Mouse (Mus musculus) forelimb bud, embryonic 11.5 days (tissue): Measurements from ENCODE around the gene Gtdc1.
A peak's percentile ranks its signal among the peaks of the same experiment; 100 is the strongest.

ENCODE experiments used
- DNase-seq: peaks from one replicate; pipeline ENCODE4 v3.0.0-alpha.2; 2012; ENCODE audit warnings: low read depth, low spot score

Gene Gtdc1

DNA sequence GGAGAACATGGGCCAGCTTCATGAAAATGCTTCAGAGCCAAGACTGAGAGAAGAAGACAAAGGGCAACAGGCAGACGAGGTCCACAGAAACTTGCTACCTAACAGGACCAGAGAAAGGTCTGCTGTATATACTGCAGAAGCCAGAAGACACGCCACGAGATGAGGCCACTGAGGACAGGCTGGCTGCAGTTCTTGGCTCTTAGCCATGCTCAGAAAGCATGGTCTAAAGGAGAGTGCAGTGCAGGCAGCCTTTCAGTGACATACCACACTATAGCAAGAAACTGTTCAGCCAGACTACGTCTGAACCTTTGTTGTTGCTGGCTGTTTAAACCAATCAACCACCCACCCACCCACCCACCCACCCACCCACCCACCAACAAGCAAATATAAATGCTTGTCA lies 336.6 kb downstream of the Gtdc1 start:
- DNase-seq, result no peak

DNA sequence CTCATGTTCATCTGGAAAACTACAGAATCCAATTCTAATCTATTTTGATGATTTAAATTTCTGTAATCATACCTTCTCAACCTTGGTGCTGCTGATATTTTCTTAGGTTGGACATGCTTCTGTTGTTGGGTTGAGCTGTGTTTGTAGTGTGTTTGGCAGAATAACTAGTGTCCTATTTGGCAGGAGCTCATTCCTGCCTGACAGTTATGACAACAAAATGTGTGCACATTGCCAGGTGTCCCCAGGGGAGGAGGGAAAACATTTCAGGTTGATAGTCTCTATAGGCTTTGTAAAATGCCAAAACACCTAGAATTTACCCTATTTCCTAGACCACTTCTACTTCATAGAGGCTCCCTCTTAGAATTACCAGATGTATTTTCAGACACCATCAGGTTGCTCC lies 343.4 kb downstream of the Gtdc1 start:
- no peak for DNase-seq

DNA sequence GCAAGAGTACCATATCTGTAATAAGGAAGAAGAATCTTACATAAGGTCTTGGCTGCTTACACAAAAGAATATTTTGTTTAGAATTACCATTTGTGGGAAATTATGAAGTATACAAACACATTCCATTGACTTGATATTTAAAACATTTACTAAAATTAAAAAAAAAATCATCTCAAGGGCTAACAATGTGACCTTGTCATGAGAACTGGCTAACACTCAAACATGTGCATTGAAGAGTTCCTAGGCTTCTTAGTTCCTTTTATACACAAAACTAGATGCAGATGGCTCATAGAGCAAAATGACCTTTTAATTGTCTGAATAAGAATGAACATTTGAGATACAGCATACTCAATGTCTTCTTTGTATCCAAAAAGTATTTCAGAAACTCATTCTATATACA lies 344.0 kb downstream of the Gtdc1 start:
- DNase-seq, result no peak

DNA sequence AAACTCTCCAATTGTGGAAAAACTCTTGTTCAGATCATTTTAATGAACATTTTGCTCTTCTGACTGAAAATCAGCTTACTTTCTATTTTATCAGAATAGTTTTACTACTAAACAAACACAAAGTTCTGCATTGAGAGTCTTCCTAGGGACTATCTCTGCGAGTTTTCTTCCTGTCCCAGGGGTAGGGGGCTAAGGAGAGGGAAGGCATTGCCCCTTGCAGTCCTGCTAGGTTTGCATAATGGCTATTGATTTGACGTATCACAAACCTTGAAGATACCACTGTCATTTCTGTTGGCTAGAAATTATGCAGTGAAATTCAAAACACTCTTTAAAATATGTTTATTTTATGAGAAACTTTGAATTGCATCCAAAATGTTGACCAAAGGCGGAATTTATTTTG lies 355.6 kb downstream of the Gtdc1 start:
- no peak for DNase-seq

DNA sequence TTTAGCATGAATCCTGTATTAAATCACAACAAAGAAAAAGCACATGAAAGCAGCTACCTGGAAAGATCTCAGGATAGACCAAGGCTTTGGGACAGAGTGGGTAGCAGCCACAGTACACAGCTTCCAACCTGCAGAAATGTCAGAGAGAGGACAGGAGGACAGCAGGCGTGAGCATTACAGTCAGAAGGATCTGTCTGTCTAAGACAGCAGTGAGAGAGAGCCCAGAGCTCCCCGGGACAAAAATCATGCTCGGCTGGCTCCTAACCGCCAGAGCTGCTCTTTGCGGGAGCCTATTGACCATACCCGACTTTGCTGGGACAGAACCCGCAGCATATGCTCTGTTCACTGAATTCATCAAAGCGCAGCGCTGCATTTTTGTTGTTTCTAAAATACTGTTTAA lies 356.3 kb downstream of the Gtdc1 start:
- DNase-seq, result no peak

DNA sequence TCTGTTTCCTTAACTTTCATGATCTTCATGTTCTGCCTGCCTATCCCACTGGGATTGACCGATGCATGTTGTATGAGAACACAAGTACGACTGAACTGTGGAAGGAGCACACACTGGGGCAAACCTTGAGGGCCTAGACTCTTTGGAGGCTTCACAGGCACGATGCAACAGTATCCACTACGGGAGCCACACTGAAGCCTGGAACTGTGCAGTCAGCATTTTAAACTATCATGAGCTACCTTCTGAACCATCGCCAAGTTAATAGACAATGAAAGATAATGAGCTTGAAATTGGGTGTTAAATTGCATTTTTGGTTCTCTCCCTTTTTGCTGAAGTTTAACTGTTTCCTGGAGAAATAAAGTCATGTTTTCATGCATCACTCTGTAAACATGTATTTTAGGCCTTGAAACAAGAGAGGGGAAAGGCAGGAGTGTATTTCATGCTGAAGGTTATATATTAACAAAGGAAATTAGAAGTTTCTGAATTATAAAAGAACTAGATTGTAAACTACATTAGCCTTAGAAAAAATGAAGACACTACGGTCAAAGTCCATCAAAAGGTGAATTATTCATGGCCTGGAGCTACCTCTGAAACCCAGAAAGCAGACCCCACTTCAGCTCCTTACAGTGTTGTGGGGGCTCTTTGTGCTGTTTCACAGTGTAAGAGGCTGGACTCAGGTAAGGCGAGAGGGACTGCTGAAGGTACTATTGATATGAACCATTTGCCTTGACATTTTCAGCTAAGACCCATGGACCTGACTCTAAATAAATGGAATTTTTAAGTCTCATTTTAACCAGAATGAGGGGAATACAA lies 358.1 kb downstream of the Gtdc1 start:
- DNase-seq, result no peak

DNA sequence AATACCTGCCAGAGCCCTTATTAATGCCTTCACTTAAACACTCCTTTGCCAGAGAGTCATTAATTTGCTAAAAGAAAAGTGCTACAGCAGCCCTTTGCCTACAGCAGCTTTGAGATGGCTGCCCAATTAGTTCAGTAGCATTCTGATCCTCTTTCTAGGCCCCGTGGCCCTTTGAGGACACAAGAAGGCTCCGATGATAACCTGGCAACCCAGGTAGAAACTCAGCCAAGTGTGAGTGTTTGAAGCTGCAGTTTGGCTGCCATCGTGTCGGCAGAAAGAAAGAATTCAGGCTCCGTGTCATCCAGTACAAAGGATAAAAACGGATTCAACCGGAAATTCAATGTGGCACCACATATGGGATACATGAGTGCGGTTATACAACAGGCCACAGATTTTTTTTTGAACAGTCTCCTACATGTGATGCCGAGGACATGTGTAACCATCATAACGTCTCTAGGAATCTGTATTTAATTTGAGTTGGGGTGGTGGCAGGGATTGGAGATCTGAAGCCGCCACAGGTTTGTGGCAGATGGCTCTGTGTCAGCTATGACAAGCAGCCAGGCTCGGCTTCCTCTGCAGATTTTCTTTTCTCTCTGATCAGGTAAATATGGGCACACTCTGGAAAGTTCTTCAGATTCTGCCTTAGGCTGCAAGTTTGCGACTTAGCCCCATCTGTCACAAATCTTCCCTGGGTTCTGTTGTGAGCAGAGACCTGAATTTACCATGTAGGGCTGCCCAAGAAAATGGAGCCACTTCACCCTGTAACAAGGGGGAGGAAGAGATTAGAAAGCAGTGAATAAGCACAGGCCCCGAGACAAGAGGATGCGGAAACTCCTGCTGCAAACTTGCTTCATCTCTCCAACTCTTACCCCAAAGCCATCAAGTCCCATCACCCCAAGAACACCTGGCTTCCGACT lies 362.4 kb downstream of the Gtdc1 start:
- DNase-seq, result no peak

DNA sequence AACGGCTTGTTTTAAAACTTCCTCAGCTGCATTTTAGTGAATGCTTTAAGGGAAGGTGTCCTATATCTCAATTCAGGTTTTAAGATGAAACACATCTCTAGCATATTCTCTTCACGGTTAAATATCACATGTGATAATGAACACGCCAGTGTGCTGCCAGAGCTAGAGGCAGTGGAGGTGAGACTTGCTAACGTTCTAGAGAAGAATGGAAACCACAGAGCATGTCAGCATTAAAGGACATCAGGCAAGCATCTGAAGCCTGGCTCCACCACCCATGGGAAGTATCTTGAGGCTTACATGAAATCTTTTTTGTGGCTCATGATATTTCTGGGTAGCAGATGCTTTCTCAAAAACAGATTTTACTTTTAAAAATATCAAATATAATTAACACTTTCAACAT lies 365.7 kb downstream of the Gtdc1 start:
- no peak for DNase-seq

DNA sequence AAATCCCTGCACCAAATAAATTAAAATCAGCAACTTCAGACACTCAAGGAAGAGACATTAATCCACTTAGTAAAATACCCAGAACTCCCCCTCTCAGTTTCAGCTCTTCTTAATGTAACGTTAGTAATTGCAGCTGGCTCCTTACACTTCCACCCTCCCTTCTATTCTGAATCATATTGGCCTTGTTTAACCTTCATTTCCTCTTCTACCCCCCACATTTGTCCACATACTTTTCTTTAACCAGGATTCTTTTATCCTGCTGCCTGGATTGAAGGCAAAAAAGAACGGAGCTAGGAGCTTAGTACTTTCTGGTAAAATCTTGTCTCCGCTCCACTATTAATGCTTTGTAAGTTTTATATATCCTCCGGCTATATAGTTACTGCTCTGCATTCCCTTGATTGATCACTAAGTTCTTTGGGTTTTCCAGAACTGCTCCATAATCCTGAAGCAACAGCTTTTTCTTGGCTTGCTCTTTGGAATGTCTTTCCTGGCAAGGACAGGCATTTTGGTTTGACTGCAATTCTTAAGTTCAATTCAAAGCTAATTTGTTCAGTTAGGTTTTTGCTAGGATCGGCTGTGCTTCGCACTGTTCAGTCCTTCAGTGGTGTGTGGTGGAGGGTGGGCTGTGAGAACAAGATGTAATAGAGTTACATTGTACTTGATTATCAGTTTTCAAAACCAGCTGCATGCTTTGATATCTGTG lies 368.1 kb downstream of the Gtdc1 start:
- DNase-seq, result no peak

DNA sequence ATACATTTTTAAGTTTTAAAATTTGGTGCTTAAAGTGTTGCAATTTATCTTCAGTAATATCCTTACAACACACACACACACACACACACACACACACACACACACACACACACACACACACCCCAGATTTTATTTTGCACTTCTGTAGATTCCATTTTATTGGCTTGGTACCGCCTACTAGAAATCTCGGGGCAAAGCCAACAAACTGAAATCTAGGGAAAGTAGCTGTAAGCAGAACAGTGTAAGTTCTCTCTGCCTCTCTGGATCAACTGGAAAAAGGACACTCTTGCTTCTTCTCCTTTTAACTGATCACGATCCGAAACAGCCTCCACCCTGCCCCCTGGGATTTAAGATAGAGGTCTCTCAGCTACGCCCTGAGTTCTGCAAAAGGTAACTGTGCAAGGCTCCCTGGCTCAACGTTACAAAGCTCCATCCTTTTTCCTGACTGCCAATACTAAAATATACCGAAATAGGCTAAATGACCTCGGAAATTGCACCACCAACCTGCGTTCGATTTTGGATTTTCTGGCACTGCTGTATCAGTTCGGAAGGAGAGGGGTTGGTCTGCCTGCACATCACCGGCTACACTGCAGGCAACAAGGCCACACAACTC lies 369.7 kb downstream of the Gtdc1 start:
- DNase-seq, result no peak

DNA sequence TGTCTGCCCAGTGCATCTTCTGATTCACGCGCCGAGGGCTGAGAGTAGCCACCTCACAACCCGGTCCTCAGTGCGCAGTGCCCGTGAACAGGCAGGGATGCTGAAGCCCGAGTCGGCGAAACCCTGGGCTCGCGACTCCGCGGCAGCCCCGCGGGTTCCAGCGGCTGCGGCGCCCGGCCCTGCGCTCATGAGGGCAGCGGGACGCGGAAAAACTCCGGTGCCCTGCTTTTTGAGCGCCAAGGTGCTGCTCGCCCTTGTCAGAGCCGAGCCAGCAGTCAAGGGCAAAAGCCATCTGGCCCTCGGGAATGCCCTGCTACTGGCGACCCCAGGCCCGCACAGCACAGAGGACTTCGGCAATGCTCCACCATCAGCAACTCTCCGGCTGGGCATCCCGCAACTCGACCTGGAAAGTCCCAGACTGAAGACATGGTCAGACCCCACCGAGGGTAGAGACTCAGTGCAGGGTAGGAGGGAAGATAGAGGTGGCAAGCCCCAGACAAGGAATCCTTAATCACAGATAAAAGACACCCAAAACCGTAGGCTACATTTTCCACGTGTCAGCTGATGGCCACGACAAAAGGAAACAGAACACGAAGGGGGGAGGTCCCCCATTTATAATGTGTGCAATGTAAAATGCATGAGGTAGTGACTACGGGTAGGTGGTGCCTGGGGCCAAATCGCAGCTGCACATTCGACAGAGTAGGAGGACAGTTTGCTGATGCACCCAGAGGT lies 370.4 kb downstream of the Gtdc1 start:
- peak; percentile 32 for DNase-seq

DNA sequence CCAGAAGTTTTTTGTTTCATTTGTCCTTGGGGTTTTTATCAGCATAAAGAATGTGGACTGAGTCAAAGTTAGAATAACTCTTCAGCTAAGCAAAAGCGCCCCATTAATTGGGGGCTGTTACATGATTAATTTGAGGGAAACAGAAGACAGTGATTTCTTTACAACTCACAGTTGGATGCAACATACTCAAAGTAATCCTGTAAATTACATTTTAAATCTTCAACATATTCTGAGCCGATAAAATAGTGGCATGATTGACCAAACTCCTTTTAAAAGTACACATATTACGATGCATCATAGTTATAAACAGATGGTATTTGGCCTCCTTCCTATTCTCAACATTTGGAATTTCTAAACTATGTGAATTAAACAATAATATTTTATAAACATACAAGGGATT lies 372.7 kb downstream of the Gtdc1 start:
- no peak for DNase-seq

DNA sequence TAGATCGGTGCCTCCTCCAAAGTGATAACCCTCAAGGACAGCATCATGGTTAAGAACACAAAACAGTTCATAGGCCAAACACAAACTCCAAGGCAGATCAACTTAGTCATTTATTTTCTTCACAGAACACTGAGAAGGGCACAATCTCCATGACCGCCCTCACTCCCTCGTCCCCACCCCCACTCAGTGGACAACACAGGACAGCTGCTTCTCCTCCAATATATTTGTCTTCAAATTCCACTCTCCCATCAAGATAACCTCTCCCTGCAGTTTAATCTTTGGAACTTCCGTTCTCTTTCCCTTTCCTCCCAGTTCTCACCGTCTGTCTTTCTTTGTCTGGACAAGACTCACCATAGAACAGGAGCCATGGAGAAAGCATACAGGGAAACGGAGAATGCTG lies 378.1 kb downstream of the Gtdc1 start:
- no peak for DNase-seq

DNA sequence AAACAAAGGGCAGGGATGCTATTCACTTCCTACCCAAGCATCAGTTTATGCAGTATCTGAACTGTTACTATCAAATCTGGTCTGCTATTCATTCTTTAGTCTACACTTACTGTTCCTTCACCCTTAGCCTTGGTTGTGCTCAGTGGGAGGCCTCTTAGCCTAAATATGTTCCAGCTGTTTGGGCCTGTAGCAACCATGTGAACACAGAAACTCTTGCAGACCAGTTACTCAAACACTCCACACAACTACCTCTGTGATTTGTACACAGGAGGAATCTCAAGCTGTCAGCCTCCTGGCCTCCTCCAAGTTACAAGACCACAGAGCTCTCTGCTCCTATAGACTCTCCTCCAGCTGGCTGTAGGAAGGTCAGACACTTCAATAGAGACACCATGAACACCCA lies 384.7 kb downstream of the Gtdc1 start:
- no peak for DNase-seq

DNA sequence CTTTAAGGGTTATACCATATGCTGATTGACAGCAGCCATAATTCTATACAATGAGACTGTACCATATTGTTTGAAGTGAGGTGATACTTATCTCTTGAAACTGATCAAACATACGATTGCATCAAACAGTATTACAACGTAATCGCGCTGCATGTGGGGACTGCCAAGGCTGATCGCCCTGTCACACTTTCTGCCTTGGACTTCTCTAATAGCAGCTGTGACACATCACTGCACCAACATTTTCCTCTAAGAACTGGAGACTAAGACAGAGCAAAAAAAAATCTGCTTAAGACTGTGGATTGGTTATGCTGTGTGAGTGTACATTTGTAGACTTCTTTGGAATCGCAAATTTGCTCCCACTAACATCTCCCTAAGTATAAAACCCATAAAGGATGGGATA lies 385.7 kb downstream of the Gtdc1 start:
- no peak for DNase-seq

DNA sequence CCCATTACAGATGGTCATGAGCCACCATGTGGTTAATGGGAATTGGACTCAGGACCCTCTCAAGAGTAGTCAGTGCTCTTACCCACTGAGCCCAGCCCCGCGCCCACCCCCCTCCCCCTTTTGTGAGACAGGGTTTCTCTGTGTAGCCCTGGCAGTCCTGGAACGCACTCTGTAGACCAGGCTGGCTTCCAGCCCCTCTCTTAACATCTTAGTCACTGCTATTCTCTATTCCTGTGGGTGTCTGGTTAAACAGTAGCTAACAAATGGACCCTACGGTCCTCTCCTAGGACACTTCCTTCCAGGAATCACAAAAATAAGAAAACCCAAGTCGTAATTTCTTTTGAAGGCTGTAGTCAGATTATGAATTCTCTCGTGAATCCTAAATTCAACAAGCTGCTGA lies 386.6 kb downstream of the Gtdc1 start:
- no peak for DNase-seq

DNA sequence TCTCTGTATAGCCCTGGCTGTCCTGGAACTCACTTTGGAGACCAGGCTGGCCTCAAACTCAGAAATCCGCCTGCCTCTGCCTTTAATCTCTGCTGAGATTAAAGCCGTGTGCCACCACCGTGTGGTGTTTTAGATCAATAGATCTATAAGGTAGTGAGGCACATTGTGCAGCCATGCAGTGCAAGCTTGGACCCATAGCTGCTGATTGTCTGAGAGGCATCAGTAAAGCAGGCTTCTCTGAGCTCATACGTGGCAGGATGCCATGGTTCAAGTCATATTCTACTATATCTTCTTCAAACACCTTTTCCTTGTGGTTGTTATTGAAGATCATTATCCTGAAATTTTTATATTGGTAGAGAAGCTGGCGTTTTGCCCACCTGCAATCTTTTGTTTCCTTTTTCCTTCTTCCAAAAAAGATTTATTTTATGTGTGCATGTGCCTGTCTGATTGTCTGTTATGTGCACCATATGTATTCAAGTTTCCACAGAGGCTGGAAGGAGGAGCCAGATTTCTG lies 388.3 kb downstream of the Gtdc1 start:
- no peak for DNase-seq

DNA sequence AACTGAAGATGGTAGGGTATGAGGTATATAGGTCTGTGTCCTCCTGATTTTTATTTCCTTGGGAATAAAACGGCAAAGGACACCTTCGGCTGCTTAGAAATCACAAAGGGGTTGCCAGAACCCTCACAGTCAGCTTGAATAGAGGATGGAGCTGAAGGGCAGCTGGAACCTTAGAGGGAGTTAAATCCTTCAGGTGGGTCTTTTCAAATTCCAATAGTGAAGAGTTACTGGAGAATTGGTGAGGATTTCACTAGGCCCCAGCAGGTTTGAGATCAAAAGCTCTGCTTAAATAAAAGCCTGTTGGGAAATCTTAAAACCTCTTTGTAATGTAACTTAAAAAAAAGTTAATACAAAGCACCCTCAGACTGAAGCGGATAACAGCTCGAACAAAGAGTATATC lies 389.3 kb downstream of the Gtdc1 start:
- DNase-seq, result no peak

DNA sequence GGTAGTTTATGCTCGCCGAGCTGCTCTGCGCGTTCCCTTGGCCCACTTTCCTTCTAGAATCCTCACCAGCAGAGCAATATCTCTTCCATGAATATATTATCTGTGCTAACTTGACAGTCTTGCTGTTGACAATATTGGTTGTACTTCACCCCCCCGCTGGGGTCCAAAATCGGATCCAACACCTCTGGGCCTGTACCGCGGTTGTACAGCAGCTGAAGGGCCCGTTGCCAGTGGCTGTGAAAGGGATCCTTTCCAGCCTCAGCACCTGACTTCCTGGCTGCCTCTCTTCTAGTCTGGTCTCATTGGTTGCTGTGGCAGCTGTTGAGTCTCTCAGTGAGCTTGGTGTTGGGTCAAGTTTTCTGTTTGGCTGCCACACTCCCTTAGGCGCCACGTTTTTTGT lies 391.7 kb downstream of the Gtdc1 start:
- no peak for DNase-seq

DNA sequence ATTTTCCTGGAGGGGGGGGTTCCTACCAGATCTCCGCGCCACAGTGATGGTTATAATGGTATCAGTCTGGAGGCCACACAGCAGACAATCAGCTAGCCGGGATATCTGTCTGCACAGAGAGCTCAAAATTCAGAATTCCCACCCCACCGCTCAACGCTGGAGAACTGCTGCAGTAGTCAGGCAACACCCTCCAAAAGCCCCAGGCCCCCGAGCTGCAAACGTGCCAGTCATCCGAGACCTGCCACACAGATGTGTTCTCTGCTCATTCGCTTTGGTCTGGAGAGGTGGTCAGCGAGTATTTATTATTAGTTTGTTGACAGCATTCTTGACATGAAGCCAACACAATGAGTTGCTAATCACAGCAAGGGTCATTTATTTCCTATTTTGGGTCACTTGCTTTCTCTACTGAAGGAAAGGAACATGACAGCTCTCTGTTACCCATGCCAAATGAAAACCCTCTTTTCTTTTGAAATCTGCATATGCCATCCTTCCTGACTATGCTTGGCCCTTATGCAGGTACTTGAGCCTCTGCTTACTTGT lies 392.3 kb downstream of the Gtdc1 start:
- no peak for DNase-seq
